Mouse (Mus musculus) adrenal gland, postnatal 4 days (tissue): ENCODE measurements around the gene Rps6kl1. TPM values are rescaled to one million over a fixed set of nuclear protein-coding genes. Genes with fewer than 3 reads are reported as not detected.
A peak's percentile ranks its signal among the peaks of the same experiment; 100 is the strongest.
"Not testable (repeated sequence)": the region's sequence is repeated elsewhere in the genome, so short reads cannot be mapped to it uniquely, and the experiment has no call there.

Experiments
- DNase-seq, 2 experiments: peaks; one replicate each; pipeline ENCODE4 v3.0.0; 2021 to 2022; ENCODE audit warnings: low spot score in 2 of 2, mixed read lengths in 2 of 2
- total RNA-seq, 2 experiments: library from RNA; stranded (reverse); gene quantifications; 2 replicates each; pipeline ENCODE4 v1.2.3; 2021

Rps6kl1 gene
- total RNA-seq, 2 experiments from 2014 or later: 3.6 to 3.9 TPM

- DNase-seq: no peak
Observed at GRCm38 (mm10) chr12:85175926-85176845, 25.1 kb upstream of the Rps6kl1 start.

- DNase-seq: no peak
Observed at GRCm38 (mm10) chr12:85175087-85175675, 24.1 kb upstream of the Rps6kl1 start.

GRCm38 (mm10) chr12:85174016-85174415 lies 23.0 kb upstream of the Rps6kl1 start:
- no peak for DNase-seq

DNA sequence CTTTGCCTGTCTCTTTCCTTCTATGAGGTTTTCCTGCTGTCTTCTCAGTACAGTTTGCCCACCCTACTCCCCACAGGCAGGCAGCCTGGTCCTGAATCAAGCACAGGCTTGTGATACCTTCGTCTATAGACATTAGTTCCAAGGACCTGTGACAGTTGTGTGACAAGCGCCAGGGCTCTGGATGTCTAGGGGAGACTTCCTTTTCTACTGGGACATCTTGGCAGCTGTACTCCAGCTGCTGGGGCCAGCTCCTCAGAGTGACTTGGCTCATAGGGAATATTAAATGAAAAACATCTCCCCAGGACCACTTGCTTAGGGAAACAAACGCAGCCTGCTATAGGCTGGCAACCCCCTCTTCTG lies 19.9 kb upstream of the Rps6kl1 start:
- no peak for DNase-seq

- no peak for DNase-seq
Observed at GRCm38 (mm10) chr12:85170284-85170947, 19.4 kb upstream of the Rps6kl1 start.

DNA sequence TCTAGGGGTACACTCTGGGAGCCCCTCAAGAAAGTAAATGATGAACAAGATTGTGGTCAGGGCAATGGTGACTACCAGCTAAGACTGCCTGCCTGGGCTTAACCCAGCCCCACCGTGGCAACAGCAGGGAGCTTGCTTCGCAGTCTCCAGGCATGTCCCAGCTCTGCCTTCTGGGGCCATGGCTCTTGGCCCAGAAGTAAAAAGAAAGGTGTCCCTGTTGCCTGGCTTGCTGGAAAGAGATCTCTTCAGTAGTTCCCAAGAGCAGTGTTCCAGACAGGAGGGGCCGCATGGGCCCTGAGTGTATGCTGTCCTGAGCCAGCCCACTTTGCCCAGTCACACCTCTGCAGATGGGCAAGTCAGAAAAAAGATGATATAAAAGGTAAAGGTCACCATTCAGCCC lies 18.8 kb upstream of the Rps6kl1 start:
- no peak for DNase-seq

DNA sequence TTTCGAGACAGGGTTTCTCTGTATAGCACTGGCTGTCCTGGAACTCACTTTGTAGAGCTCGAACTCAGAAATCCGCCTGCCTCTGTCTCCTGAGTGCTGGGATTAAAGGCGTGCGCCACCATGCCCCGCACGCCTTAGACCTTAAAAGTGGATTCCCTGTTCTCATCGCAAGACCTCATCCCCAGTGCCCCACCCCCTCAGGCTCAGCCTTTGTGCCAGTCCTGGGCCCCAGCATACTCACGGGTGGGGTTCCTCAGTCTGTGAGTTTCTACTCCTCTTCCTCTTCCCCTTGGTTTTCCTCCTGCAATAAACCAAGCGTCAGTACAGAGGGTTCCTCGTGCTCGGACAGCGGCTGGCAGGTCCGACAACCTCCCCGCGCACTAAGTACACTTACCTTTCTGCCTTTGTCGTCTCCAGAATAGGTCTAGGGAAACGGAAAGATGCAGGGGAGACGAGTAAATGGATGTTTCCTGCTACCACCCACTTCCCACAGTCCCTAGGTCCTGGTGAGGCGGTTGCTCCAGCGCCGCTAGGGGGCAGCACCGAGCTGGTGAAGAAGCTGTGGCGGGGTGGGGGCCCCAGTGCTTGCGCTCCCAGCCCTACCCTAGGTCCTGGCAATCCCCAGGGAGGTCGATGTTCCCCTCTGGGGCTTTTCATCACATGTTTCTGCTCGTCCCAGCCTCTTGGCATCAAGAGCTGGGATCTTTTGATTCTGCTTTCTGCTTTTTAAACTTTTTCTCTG lies 18.2 kb upstream of the Rps6kl1 start:
- DNase-seq: peak; percentile 69 to 77

- no peak for DNase-seq
Observed at GRCm38 (mm10) chr12:85166631-85167030, 15.6 kb upstream of the Rps6kl1 start.

DNA sequence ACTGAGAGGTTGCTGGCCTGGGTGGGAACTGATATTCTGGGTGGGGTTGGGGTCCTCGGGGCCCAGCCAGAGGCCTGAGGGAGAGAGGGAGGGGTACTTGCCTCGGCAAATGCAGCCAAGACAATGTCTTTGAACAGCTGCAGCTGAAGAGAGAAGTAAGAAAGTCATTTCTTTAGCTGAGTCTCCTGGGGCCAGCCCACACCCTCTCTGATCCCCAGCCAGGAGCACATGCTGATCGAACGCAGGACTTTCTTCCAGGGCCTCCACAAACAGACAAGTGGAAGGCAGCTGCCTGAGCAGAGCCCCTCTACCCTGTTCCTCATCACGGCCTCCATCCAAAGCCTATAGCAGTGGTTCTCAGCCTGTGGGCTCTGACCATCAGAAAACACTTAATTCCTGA lies 13.9 kb upstream of the Rps6kl1 start:
- no peak for DNase-seq

- DNase-seq: no peak
Observed at GRCm38 (mm10) chr12:85159592-85159991, 8.5 kb upstream of the Rps6kl1 start.

DNA sequence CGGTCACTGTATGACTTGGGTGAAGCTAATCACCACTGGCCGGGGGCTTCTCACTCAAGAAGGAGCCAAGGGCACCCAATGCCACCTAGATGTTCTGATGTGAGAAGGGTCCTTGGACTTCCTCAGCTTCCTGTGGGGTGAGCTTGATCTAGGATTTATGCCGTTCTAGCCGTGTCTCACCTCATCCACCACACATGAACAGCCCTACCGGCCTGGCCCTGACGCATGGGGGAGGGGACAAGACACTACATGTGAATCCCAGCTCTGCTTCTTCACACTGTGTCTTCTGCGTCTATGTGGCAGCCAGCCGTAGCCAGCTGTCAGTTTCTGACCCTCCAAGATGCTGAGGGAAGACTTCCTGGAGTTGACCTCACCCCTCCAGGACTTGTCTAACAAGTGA lies 7.7 kb upstream of the Rps6kl1 start:
- no peak for DNase-seq

DNA sequence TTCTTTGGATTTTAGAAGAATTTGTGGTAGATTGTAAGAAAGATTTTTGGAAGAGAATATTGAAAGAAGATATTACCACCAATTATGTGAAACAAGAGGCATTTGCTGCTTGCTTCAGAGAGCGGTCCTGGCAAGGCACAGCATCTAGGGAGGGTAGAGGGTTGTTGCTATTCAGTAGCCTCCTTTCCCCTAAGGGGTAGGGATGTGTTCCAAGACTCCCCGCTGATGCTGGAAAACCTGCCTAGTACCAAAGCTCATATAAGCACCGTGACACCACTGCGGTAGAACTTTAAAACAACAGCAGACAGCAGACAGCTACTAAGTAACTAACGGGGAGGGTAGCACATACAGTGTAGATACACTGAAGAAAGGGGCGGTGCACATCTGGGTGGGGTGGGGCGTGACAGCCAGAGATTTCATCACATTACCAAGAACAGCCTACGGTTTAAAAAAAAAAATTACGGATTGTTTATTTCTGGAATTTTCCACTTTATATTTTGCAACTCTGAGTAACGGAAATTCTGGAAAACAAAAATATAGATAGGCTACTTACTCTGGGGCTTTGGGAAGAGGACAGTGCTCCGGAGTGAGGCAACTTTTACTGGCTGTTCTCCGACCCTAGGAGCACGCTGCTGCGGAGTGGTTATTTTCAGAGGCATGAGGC lies 6.9 kb upstream of the Rps6kl1 start:
- DNase-seq: no peak

- no peak for DNase-seq
Observed at GRCm38 (mm10) chr12:85156324-85156723, 5.3 kb upstream of the Rps6kl1 start.

DNA sequence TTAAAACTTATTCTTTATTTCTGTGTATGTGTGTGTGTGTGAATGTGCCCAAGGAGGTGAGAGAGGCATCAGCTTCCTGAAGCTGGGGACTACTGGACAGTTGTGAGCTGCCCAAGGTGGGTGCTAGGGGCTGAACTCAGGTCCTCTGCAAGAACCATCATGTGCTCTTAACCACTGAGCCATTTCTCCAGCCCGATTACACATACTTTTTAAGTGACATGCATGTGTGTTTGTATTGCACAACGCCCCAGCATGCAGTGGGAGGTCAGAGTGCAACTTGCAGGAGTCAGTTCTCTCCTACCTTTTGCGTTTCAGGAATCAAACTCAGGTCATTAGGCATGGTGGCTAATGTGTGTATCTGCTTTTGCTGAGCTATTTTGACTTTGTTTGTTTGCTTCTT lies 1.9 kb upstream of the Rps6kl1 start:
- no peak for DNase-seq

GRCm38 (mm10) chr12:85150321-85151001 lies 603 bp downstream of the Rps6kl1 start:
- DNase-seq: no peak

DNA sequence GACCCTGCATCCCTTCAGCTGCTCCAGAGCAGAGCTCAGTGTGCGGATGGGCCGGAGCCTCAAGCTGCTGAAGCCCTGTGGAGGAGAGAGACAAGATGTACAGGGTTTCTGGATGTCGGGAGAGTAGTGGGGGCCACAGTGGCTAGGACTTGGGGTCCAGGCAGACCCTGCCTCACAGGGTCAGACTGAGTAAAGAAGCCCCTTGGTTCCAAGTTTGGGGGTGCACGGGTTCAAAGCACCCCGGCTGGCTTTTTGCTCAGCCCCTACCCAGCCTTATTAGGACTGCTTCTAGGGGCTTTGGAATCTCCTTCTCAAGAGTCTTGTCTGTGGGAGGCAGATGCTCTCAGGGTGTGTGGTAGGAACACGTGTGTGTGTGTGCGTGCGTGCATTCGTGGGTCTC lies 4.2 kb downstream of the Rps6kl1 start:
- no peak for DNase-seq

DNA sequence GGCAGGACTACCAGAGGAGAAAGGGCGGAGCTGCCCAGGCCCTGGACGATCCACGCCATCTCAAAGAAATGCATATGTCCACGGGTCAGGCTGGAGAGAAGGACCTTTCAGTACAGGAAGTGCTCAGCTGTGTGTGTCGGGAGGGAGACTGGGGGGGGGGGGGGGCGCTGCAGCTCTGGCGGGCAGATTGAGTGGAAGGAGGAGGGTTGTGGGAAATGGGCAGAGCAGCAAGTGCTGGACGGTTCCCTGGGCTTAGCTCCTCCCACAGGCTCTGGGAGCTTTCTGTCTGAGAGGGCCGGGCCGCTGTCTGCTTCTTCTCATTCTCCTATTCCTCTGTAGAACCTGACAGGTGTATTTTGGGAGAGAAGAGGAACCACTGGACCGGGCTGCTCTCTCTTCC lies 4.7 kb downstream of the Rps6kl1 start:
- no peak for DNase-seq

DNA sequence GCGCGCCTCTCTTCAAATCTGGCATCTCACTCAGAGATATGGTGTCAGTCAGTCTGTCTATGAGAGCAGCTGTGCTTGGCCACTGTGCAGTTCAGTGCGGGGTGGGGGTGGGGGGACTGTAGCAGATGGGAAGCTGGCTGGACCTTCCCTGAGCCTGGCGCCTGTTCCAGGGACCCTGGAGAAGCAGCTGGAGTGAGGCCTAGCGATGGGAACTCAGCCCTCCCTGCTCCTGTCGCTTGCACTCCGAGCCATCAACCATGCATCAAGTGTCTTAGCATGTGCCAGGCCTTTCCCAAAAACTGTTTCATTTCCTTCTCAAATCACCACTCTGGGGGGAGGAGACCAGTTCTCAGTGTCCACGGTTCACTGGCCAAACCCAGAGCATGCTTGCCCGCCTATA lies 5.4 kb downstream of the Rps6kl1 start:
- DNase-seq: no peak

GRCm38 (mm10) chr12:85144821-85145220 lies 6.2 kb downstream of the Rps6kl1 start:
- DNase-seq: no peak

- DNase-seq: not testable (repeated sequence)
Observed at GRCm38 (mm10) chr12:85144276-85144675, 6.8 kb downstream of the Rps6kl1 start.
